Mouse (Mus musculus) cerebellum, adult 8-10 months (tissue): ENCODE data around the gene Svs2.
A peak's percentile ranks its signal among the peaks of the same experiment; 100 is the strongest.
"Not testable (repeated sequence)": the region's sequence is repeated elsewhere in the genome, so short reads cannot be mapped to it uniquely, and the experiment has no call there.

Experiments used
- DNase-seq: peaks from one replicate; pipeline ENCODE4 v3.0.0; 2022

Svs2 gene

GRCm38 (mm10) chr2:164238366-164238765 is at the start of gene Svs2:
TSS of gene Svs2 (minus strand) at chr2:164238466.
- DNase-seq: no peak

GRCm38 (mm10) chr2:164278359-164278758 is 40.1 kb upstream of the Svs2 start, which contains the start of gene Svs4:
TSS of gene Svs4 (minus strand) at chr2:164278459.
- no peak for DNase-seq

GRCm38 (mm10) chr2:164256540-164256939 is 18.3 kb upstream of the Svs2 start, which contains the start of gene Svs3b:
TSS of gene Svs3b (minus strand) at chr2:164256640.
- DNase-seq: not testable (repeated sequence)

- DNase-seq: no peak
Measured at GRCm38 (mm10) chr2:164232671-164233070, 5.6 kb downstream of the Svs2 start.

DNA sequence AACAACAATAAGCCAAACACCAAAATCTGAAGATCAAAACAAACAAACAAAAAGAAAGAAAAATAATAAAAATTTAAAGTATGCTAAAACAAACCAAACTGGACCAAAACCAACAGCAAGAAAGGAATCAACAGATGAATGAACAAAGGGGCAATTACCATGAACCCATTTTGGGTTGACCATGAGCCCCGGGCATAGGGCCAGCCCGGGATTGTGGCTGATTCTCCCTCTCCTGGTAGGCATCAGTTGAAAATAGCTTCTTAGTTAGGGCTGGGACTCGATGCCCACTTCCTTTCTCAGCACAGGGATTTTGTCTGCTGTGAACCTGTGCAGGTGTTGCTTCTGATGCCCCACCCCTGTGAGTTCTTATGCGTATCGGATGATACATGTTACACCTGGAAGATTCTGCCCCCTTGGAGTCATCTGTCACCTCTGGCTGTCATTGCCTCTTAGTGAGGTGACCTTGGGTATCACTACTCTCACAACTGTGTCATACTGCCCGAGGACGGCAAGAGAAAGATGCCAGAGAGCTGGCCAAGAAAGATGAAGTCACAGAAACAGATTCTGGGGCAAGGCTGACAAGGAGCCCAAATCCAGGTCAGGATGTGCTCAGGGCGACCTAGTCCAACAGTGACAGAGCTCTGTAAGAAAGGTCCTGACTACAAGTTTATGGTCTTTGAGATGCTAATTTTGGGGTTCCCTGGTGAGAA is 9.8 kb downstream of the Svs2 start:
- no peak for DNase-seq

GRCm38 (mm10) chr2:164221522-164221921 is 16.7 kb downstream of the Svs2 start, which contains the start of gene Wfdc15b:
TSS of gene Wfdc15b (minus strand) at chr2:164221660.
- no peak for DNase-seq

- DNase-seq: no peak
Measured at GRCm38 (mm10) chr2:164219295-164219694, 19.0 kb downstream of the Svs2 start.

DNA sequence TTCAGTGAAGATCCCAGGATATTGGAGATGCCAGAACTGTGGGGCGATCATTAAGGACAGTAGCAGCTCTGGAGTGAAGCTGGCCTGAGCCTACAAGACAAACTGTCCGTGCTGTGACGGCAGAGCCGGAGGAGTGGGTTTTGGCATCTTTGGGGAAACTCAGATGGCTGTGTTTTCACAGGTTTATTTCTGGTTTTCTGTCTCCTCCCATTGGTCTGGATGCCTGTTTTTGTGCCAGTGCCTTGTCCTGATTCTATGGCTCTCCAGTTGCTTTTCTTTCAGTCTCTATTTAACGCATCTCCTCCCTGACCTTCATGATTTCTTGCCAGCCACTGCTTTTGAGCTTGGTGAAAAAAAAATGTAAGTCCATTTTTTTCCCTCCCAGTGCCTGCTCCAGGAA is 25.6 kb downstream of the Svs2 start:
- DNase-seq: no peak

DNA sequence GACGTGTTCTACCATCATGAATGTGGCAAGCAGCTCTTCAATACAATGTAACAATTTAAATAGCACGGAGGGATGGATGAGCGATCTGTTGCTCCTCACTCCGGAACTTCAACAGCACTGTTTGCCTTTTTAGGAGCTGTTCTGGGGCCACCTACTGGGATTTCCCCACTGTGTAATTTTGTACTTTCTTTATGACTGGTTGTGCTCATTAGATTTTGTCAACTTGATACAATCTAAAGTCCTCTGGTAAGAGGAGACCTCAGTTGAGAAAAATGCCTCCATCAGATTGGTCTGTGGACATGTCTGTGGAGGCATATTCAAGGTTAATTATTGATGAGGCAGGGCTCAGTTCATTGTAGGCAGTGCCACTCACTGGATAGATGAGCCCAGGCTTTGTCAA is 27.4 kb downstream of the Svs2 start:
- DNase-seq: no peak

GRCm38 (mm10) chr2:164206676-164207075 is 31.6 kb downstream of the Svs2 start:
- DNase-seq: peak; percentile 66

DNA sequence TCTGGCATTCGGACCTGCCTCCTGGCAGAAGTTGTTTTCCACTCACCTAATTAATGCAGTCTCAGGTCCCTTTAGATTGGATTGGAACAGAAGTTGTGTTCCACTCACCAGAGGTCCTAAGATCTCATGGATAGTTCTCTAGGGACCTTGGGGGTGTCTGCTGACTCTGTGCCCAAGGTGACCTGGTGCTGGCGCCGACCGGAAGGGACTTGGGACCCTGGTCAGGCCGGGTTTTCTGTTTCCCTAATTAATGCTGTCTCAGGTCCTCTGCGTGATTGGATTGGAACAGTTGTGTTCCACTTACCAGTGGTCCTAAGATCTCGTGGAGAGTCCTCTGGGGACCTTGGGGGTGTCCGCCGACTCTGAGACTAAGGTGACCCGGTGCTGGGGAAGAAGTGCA is 32.3 kb downstream of the Svs2 start:
- not testable (repeated sequence) for DNase-seq

DNA sequence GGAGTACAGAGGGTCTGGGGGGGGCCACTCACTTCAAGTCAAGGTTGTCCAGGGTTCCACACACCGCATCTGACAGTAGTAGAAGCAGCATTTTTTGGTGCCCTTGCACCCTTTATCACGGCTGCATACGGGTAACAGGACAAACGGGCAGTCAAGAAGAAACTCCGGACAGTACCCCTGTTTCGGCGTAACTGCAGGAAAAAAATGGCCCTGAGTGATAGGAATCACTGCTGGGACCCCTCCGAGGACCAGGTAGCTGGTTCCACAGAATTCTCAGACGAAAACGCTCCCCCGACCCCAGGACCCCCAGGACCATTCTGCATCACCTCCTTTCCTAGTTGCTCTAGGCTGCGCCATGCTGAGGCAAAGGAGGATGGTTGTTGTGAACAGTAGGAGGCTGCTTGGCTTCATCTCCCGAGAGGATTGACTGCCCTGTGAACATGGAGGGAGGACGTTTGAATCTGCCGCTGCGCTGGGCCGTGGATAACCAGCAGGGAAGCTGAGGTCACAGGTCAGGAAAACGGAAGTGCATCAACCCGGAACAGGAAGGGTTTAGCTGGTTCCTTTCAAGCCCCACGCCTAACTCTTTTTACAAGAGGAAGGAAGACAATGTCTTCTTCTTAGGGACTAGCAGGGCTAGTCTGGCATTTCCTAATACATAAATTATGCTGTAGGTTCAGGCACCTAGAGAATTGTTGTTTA is 38.5 kb downstream of the Svs2 start, which contains the start of gene Wfdc15a:
Wfdc15a (minus strand) TSS at position 505 of the 702 bp plus-strand sequence.
- DNase-seq: no peak

DNA sequence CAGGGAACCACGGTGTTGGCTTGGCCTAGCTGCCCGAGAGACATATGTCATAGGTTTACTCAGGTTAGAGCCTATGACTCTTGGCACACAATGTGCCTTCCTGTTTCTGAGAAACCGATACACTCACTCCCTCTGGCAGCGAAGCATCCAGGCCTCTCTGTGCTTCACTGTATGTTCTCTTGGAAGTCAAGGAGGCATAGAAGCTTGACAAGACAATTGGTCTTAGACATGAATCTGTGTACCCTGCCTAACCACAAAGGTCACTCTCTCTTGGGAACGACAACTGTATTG is 41.6 kb downstream of the Svs2 start:
- no peak for DNase-seq

DNA sequence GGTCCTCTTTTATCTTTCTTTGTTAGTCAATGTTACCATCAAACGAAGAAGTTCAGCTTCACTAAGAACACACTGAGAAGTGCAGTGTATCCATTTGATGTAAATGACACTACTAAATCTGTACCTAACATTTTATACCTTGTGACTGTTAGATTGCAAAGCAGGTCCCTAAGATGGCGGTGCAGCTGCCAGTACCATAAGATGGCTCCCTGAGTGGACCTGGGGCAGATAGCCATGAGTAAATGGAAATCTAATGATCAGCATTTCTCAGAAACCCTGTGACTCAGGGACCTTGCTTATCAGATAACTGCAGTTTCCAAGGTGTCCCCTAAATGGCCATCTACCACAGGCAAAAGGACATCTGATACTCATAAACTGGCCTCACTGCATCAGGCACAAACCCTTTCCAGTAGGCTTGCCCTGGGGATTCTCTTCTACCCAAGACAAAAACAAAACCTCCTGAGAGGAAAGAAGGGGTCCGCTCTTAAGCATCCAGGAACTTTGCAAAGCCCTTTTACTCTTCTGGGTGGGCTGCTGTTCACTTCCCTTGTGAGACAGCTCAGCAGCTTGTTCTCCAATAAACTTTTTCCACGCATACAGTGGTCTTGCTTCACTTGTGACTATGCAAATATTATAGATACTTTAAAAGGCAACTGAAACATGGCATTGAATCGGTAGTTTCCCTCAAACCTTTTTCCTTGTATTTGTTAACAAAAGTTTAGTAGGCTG is 42.1 kb downstream of the Svs2 start:
- DNase-seq: no peak

GRCm38 (mm10) chr2:164194959-164195630 is 43.2 kb downstream of the Svs2 start:
- no peak for DNase-seq

DNA sequence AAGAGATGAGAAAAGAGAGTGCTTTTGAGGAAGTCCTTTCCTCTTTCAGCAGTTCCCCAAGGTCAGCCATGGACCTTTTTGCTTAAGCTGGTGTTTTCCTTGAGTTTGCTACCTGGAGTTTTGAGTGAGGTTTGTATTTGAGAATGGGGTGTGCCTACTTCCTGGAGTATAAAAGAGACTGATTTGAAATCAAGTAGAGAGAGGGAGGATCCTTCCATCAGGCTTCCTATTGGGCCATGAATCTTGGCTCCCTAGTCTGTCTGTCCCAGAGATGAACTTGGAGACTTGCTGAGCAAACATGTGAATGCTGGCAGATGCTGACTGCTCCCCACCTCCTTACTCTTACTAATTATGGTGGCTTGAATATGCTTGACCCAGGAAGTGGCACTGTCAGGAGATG is 46.0 kb downstream of the Svs2 start:
- DNase-seq: no peak

GRCm38 (mm10) chr2:164190576-164190975 is 47.7 kb downstream of the Svs2 start, which contains the start of gene Wfdc12:
TSS of gene Wfdc12 (minus strand) at chr2:164190608.
- no peak for DNase-seq

- no peak for DNase-seq
Measured at GRCm38 (mm10) chr2:164188722-164189121, 49.5 kb downstream of the Svs2 start.
